Mouse (Mus musculus) cerebellum, adult 2 months (tissue): ENCODE measurements around the gene Man1c1.

ENCODE experiments used
- CTCF ChIP-seq: fragments of 200-500 bp; IDR thresholded peaks from 2 replicates; pipeline ENCODE4 v1.5.1; 2011; ENCODE audit warnings: low read depth, mild to moderate bottlenecking, control low read depth, low read length, moderate library complexity, borderline replicate concordance; ENCODE audit not compliant: insufficient read depth
- POLR2A ChIP-seq: fragments of 200-500 bp; IDR thresholded peaks from 2 replicates; pipeline ENCODE4 v1.6.1; 2011; ENCODE audit warnings: low read length, control low read depth, borderline replicate concordance; ENCODE audit not compliant: insufficient read depth

GRCm38 (mm10) chr4:134634001-134634400 lies 70.1 kb downstream of the Man1c1 start:
- no peak for TF ChIP-seq CTCF
- TF ChIP-seq POLR2A, result no peak
